Mouse (Mus musculus) small intestine, adult 2 months (tissue): ENCODE data around the gene Ap5z1.

Experiments
- CTCF ChIP-seq: fragments of 200-500 bp; IDR thresholded peaks from 2 replicates; pipeline ENCODE4 v1.5.1; 2012; ENCODE audit warnings: low read depth, mild to moderate bottlenecking, control low read depth, inconsistent platforms, low read length, moderate library complexity, mixed read lengths; ENCODE audit not compliant: insufficient replicate concordance, insufficient read length; ENCODE audit errors: extremely low read depth
- POLR2A ChIP-seq: fragments of 200-500 bp; IDR thresholded peaks from 2 replicates; pipeline ENCODE4 v1.6.1; 2012; ENCODE audit warnings: low read depth, mild to moderate bottlenecking, control low read depth, inconsistent platforms, low read length, moderate library complexity

DNA sequence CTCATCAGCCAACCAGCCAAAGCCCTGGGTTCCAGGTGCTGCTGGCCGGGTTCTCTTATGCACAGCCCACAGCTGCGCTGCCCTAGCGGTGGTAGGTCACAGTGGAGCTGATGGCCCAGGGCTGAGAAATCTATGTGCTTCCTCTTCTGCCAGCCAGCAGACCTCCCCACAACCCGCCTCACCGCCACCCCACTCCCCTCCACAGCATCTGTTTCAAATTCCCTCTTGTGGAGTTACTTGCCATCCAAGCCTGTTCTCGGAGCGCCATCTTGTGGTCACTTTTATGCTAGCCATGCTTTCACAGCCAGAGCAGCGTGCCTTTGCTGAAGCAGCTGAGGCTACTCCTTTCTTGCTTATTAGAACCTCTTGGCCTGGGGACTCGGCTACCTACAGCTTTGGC lies 15.7 kb upstream of the Ap5z1 start:
- no peak for TF ChIP-seq POLR2A
- TF ChIP-seq CTCF = peak; percentile 89; the same call in 1 of the 2 replicates
